Mouse (Mus musculus): Measurements from ENCODE around the gene Kcnip3. TPM values are rescaled to one million over a fixed set of nuclear protein-coding genes. Genes with fewer than 3 reads are reported as not detected.
A peak's percentile ranks its signal among the peaks of the same experiment; 100 is the strongest.

Kcnip3 gene
- 3.4 and 4.0 TPM in 2 replicates for polyA plus RNA-seq (2015; fragmentation: Nextera tagmentation; extraction: Ambion mirVana)

DNA sequence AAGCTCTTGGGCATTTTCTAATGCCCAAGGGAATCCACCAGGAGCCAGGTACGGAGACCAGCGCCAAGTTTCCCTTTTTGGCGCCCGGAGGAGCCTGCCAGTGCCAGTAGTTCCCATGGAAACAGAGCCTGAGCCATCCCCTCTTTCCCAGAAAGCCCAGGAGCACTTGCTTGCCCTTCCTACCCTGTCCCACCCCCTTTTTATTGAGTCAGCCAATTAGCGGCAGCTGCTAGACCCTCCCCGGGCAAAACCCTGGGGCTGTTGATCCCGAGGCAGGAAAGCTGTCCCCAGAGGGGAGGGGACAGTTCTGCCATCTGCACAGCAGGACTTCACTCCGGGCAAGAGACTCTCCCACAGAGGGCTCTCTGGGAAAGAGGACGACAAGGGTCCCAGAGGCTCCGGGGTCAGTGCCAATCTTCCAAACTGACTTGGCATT, at the start of gene Kcnip3:
Kcnip3 (minus strand) TSS at position 89 of the 436 bp plus-strand sequence.
- H3K36me3 ChIP-seq (ENCODE audit: control insufficient read depth, insufficient read depth, low read length), result no peaks in the 10 kb centered on the region
- peak within 1 kb of the TSS; percentile 52; the same call in 1 of the 2 replicates for H3K9ac ChIP-seq (ENCODE audit: low read depth, low read length)
- H3K4me1 ChIP-seq (ENCODE audit: control insufficient read depth, insufficient read depth, low read length), result peaks cover 4% of the 10 kb centered on the region; the same call in 1 of the 2 replicates
- H3K27ac ChIP-seq (ENCODE audit: low read length), result no peak within 1 kb of the TSS
- WGBS, result 9% methylated on average over 10 of the region's 10 CpGs
- no peaks in the 10 kb centered on the region for H3K27me3 ChIP-seq (replicated peaks; ENCODE audit: control insufficient read depth, insufficient read depth, low read length)
- peak within 1 kb of the TSS; percentile 38 for H3K4me3 ChIP-seq (ENCODE audit: low read length)
- H3K4me2 ChIP-seq (ENCODE audit: low read depth, low read length), result peak within 1 kb of the TSS; percentile 50
- peak; percentile 47; the same call in 1 of the 2 replicates for ATAC-seq
- H3K9me3 ChIP-seq (ENCODE audit: control insufficient read depth, low read length), result no peaks in the 10 kb centered on the region

GRCm38 (mm10) chr2:127559070-127559966, 37.4 kb upstream of the Kcnip3 start:
- 20% methylated on average over 18 of the region's 18 CpGs for WGBS
- H3K9ac ChIP-seq (ENCODE audit: low read depth, low read length), result 0 out of 2 replicates have a peak overlapping the region, but pooled peaks have one; percentile 21
- no peaks in the 10 kb centered on the region for H3K9me3 ChIP-seq (ENCODE audit: control insufficient read depth, low read length)
- no peaks in the 10 kb centered on the region for H3K36me3 ChIP-seq (ENCODE audit: control insufficient read depth, insufficient read depth, low read length)
- H3K27me3 ChIP-seq (replicated peaks; ENCODE audit: control insufficient read depth, insufficient read depth, low read length), result 0 out of 2 replicates have a peak, but pooled peaks cover under 1% of the 10 kb centered on the region
- no peak overlapping the region for H3K27ac ChIP-seq (ENCODE audit: low read length)
- no peak overlapping the region for H3K4me3 ChIP-seq (ENCODE audit: low read length)
- H3K4me2 ChIP-seq (ENCODE audit: low read depth, low read length), result 0 out of 2 replicates have a peak overlapping the region, but pooled peaks have one; percentile 24
- no peaks in the 10 kb centered on the region for H3K4me1 ChIP-seq (ENCODE audit: control insufficient read depth, insufficient read depth, low read length)
- peak; percentile 95 for ATAC-seq

DNA sequence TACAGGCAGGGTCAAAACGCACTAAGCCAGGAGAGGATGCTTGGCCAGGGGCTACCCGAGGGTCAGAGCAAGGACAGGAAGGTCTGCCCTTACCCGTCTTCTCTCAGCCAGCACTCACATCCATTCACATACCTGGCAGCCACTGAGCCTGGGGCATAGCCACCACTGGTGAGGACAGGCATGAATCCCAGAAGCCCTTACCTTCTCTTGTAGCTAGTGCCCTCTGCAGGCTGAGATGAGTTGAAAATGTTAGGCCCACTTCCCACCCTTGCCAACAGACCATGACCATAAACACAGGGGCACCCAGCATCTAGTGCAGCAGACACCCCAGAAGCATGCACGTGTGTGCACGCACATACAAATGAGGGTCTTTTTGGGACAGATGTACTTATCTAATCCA, 29.2 kb upstream of the Kcnip3 start:
- H3K27me3 ChIP-seq (replicated peaks; ENCODE audit: control insufficient read depth, insufficient read depth, low read length), result no peaks in the 10 kb centered on the region
- H3K27ac ChIP-seq (ENCODE audit: low read length), result no peak overlapping the region
- no peak overlapping the region for H3K4me3 ChIP-seq (ENCODE audit: low read length)
- no peaks in the 10 kb centered on the region for H3K9me3 ChIP-seq (ENCODE audit: control insufficient read depth, low read length)
- no peaks in the 10 kb centered on the region for H3K4me1 ChIP-seq (ENCODE audit: control insufficient read depth, insufficient read depth, low read length)
- no peak for ATAC-seq
- H3K4me2 ChIP-seq (ENCODE audit: low read depth, low read length), result no peak overlapping the region
- no peak overlapping the region for H3K9ac ChIP-seq (ENCODE audit: low read depth, low read length)
- WGBS, result 40% methylated on average over 5 of the region's 5 CpGs
- H3K36me3 ChIP-seq (ENCODE audit: control insufficient read depth, insufficient read depth, low read length), result no peaks in the 10 kb centered on the region

DNA sequence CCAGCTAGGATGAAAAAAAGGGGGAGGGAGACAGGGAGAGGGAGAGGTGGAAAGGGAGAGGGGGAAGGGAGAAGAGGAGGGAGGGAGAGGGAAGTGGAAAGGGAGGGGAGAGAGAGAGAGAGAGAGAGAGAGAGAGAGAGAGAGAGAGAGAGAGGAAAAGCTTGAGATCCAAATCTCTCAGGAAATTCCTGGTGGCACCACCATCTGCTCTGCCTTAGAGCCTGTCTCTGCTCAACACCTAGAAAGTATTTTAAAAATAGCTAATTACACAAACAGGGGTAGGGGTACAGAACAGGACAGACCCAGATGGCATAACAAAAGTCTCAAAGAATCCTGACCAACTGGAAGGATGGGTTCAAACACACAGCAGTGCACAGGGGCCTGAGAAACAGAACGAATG, 28.6 kb upstream of the Kcnip3 start:
- Histone ChIP-seq H3K27me3 (replicated peaks; ENCODE audit: control insufficient read depth, insufficient read depth, low read length) (no peaks in the 10 kb centered on the region), H3K4me1 (ENCODE audit: control insufficient read depth, insufficient read depth, low read length) (no peaks in the 10 kb centered on the region), H3K4me2 (ENCODE audit: low read depth, low read length) (no peak overlapping the region), H3K27ac (ENCODE audit: low read length) (no peak overlapping the region), H3K9me3 (ENCODE audit: control insufficient read depth, low read length) (no peaks in the 10 kb centered on the region), H3K36me3 (ENCODE audit: control insufficient read depth, insufficient read depth, low read length) (no peaks in the 10 kb centered on the region), H3K4me3 (ENCODE audit: low read length) (no peak overlapping the region), H3K9ac (ENCODE audit: low read depth, low read length) (no peak overlapping the region)
- WGBS, result 67% methylated on average over 1 of the region's 1 CpGs
- ATAC-seq, result no peak

- Histone ChIP-seq H3K4me1 (ENCODE audit: control insufficient read depth, insufficient read depth, low read length) (no peaks in the 10 kb centered on the region), H3K36me3 (ENCODE audit: control insufficient read depth, insufficient read depth, low read length) (no peaks in the 10 kb centered on the region), H3K27me3 (replicated peaks; ENCODE audit: control insufficient read depth, insufficient read depth, low read length) (no peaks in the 10 kb centered on the region), H3K9me3 (ENCODE audit: control insufficient read depth, low read length) (no peaks in the 10 kb centered on the region), H3K9ac (ENCODE audit: low read depth, low read length) (no peak overlapping the region), H3K4me2 (ENCODE audit: low read depth, low read length) (no peak overlapping the region), H3K27ac (ENCODE audit: low read length) (no peak overlapping the region), H3K4me3 (ENCODE audit: low read length) (no peak overlapping the region)
- no peak for ATAC-seq
These were observed 27.8 kb upstream of the Kcnip3 start for GRCm38 (mm10) chr2:127549711-127550110.

GRCm38 (mm10) chr2:127548342-127549074, 26.6 kb upstream of the Kcnip3 start:
- WGBS, result 71% methylated on average over 5 of the region's 5 CpGs
- H3K27ac ChIP-seq (ENCODE audit: low read length), result no peak overlapping the region
- no peak for ATAC-seq

DNA sequence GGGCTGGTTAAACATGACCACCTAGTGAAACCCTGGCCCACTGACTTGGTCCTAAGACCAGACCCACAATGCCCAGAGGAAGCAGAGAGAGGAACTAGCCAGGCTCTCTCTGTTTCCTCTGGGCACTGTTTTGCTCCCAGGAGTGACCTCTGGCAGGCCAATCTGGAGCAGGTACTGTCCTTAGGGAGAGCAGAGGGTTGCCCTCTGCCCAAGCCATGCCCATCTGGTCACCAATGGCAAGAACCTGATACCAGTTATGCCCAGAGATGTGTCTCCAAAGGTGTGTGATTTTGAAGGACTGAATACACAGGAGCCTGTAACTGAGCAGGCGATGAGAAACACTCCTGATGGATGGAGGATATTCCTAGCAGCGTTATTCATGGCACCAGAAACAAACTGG, 19.8 kb upstream of the Kcnip3 start:
- Histone ChIP-seq H3K4me1 (ENCODE audit: control insufficient read depth, insufficient read depth, low read length) (peaks cover 11% of the 10 kb centered on the region), H3K9ac (ENCODE audit: low read depth, low read length) (no peak overlapping the region), H3K4me2 (ENCODE audit: low read depth, low read length) (no peak overlapping the region), H3K27me3 (replicated peaks; ENCODE audit: control insufficient read depth, insufficient read depth, low read length) (peaks cover 33% of the 10 kb centered on the region), H3K4me3 (ENCODE audit: low read length) (no peak overlapping the region), H3K9me3 (ENCODE audit: control insufficient read depth, low read length) (no peaks in the 10 kb centered on the region), H3K36me3 (ENCODE audit: control insufficient read depth, insufficient read depth, low read length) (no peaks in the 10 kb centered on the region), H3K27ac (ENCODE audit: low read length) (no peak overlapping the region)
- no peak for ATAC-seq
- 81% methylated on average over 2 of the region's 2 CpGs for WGBS

More at GRCm38 (mm10) chr2:127548342-127549074, 26.6 kb upstream of the Kcnip3 start:
- no peaks in the 10 kb centered on the region for H3K36me3 ChIP-seq (ENCODE audit: control insufficient read depth, insufficient read depth, low read length)
- H3K4me1 ChIP-seq (ENCODE audit: control insufficient read depth, insufficient read depth, low read length), result no peaks in the 10 kb centered on the region
- no peak overlapping the region for H3K9ac ChIP-seq (ENCODE audit: low read depth, low read length)
- no peak overlapping the region for H3K4me3 ChIP-seq (ENCODE audit: low read length)
- H3K9me3 ChIP-seq (ENCODE audit: control insufficient read depth, low read length), result no peaks in the 10 kb centered on the region
- no peak overlapping the region for H3K4me2 ChIP-seq (ENCODE audit: low read depth, low read length)
- H3K27me3 ChIP-seq (replicated peaks; ENCODE audit: control insufficient read depth, insufficient read depth, low read length), result no peaks in the 10 kb centered on the region

DNA sequence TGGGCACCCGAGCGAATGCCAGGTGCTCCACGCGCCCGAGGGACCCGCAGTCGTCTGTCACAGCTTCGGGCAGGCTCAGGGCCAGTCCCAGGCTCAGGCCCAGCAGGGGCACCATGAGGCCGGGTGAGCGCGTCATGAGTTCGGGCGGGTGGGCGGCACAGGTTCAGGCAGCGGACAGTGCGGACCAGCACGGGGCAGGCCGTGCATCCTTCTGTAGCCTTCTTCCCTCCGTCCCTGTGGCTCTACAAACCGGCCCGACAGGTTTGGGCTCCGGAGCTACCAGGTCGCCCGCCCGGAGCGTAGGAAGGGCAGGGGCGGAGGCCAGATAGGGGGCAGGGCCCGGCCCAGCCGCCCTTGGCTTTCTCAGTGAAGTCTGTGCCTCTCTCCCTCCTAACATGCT, 19.3 kb upstream of the Kcnip3 start, which contains the start of gene Prom2:
Prom2 (minus strand) TSS at position 283 of the 400 bp plus-strand sequence.
- Histone ChIP-seq H3K4me1 (ENCODE audit: control insufficient read depth, insufficient read depth, low read length) (peaks cover 11% of the 10 kb centered on the region), H3K9ac (ENCODE audit: low read depth, low read length) (peak within 1 kb of the TSS; percentile 40; the same call in 1 of the 2 replicates), H3K4me3 (ENCODE audit: low read length) (peak within 1 kb of the TSS; percentile 32), H3K9me3 (ENCODE audit: control insufficient read depth, low read length) (no peaks in the 10 kb centered on the region), H3K36me3 (ENCODE audit: control insufficient read depth, insufficient read depth, low read length) (no peaks in the 10 kb centered on the region), H3K27me3 (replicated peaks; ENCODE audit: control insufficient read depth, insufficient read depth, low read length) (peaks cover 33% of the 10 kb centered on the region), H3K27ac (ENCODE audit: low read length) (no peak within 1 kb of the TSS), H3K4me2 (ENCODE audit: low read depth, low read length) (peak within 1 kb of the TSS; percentile 56)
- WGBS, result 2% methylated on average over 29 of the region's 29 CpGs
- ATAC-seq, result peak; percentile 95

GRCm38 (mm10) chr2:127539494-127539893, 17.6 kb upstream of the Kcnip3 start:
- 30% methylated on average over 4 of the region's 4 CpGs for WGBS
- ATAC-seq, result no peak
- Histone ChIP-seq H3K27ac (ENCODE audit: low read length) (no peak overlapping the region), H3K27me3 (replicated peaks; ENCODE audit: control insufficient read depth, insufficient read depth, low read length) (peaks cover 33% of the 10 kb centered on the region), H3K36me3 (ENCODE audit: control insufficient read depth, insufficient read depth, low read length) (no peaks in the 10 kb centered on the region), H3K4me1 (ENCODE audit: control insufficient read depth, insufficient read depth, low read length) (peaks cover 11% of the 10 kb centered on the region), H3K4me2 (ENCODE audit: low read depth, low read length) (no peak overlapping the region), H3K4me3 (ENCODE audit: low read length) (no peak overlapping the region), H3K9me3 (ENCODE audit: control insufficient read depth, low read length) (no peaks in the 10 kb centered on the region), H3K9ac (ENCODE audit: low read depth, low read length) (no peak overlapping the region)

All from intestine, embryonic 16.5 days (tissue).